Mouse (Mus musculus): ENCODE data around the gene Pmpca.
"Not testable (repeated sequence)": the region's sequence is repeated elsewhere in the genome, so short reads cannot be mapped to it uniquely, and the experiment has no call there.

Gene Pmpca

DNA sequence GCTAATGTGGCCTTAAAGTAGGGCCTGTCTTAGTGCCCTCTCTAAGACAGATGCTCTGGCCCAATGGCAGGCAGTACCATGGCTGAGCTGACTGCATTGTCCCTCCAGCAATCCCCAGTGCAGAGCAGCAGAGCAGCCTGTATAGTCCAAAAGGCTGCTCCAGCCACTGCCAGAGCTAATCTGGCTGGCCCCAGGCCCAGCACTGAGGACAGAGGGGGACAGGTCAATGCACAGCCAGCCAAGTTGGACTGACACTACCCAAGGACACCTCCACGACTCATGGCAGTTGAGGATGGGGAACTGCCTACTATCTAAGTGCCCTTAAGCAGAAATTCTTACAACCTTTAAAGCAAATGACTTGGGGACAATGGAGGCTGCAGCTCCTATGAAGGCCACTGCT lies 20.6 kb upstream of the Pmpca start:
- no peak for DNase-seq (ENCODE audit: low read depth)

DNA sequence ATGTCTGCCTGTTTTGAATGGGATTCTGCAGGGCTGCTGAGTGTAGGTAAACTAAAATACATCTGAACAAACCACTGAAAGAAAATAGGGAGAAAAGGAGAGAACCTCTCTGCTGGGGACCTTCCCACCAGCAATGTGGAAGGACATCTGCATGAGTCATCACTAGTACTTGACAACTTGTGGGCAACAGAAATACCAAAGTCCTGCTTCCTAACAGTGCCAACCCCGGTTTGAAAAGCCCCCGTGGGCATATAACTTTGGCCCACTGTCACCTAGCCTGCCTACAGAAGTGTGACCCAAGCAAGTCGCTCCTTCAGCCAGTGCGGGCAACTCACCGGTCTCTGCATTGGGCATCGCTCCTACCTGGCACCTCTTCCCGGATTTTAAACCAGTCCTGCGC lies 16.7 kb upstream of the Pmpca start:
- DNase-seq (ENCODE audit: low read depth), result no peak

DNA sequence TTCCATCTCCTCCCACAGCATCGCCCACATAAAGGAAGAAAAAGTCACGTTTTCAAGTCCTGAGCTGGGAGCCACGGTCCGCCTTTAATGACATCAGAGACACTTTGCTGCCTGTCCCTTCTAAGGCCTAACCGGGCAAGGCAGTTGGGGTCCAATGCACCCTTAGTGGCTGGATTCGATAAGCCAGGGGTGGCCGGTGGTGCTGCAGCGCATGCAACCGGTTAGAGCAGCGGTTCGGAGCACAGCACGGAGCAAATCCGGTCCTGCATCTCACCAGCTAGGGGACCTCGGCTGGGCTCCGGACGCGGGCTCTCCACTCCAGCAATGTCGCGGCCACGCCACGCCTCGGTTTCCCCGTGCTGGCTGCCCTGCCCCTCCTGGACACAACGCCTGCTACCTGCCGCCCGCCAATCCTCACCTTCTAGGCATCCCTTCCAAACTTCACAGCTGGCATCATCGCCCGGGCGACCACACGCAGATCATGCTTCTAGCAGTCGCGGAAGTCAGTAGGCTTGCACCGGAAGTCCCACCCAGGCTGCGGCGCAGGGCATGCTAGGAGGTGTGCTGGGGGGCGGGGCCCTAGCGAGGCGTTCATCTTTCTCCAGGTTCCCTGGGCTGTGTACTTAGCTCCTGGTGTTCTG lies 8.9 kb upstream of the Pmpca start, which contains the start of gene Snapc4:
Snapc4 (minus strand) TSS at position 523 of the 641 bp plus-strand sequence.
- DNase-seq (ENCODE audit: low read depth), result peak; percentile 79

DNA sequence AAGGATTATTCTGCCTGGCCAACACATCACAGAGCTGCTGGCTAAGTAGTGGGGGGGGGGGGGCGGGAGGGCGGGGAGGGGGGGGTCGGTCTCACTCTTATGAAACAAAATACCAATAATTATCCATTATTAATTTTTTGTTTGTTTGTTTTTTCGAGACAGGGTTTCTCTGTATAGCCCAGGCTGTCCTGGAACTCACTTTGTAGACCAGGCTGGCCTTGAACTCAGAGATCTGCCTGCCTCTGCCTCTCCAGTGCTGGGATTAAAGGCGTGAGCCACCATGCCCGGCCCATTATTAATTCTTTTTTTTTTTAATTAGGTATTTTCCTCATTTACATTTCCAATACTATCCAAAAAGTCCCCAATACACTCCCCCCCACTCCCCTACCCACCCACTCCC lies 8.3 kb upstream of the Pmpca start:
- not testable (repeated sequence) for DNase-seq (ENCODE audit: low read depth)

- DNase-seq (ENCODE audit: low read depth), result no peak
These were observed 1.4 kb upstream of the Pmpca start for GRCm38 (mm10) chr2:26387713-26388112.

GRCm38 (mm10) chr2:26388682-26389153 lies 421 bp upstream of the Pmpca start:
- DNase-seq (ENCODE audit: low read depth), result no peak

DNA sequence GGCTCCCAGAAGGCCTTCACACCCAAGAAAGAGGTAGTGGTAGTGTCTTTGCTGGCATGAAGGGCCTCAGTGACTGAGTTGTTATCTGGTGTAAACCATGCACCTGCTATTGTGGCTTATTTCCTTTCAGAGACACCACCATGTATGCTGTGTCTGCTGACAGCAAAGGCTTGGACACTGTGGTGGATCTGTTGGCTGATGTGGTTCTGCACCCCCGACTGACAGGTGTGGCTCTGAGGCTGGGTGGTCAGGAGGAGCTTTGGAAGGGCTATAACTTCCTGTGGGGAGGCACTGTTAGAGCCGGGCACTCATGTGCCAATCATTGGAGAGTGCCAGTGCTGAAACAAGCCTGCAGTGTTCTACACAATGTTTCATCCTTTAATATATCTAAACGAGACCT lies 1.8 kb downstream of the Pmpca start:
- DNase-seq (ENCODE audit: low read depth), result no peak

GRCm38 (mm10) chr2:26391617-26392016 lies 2.5 kb downstream of the Pmpca start:
- no peak for DNase-seq (ENCODE audit: low read depth)

- no peak for DNase-seq (ENCODE audit: low read depth)
These were observed 9.8 kb downstream of the Pmpca start for GRCm38 (mm10) chr2:26398978-26399377.

DNA sequence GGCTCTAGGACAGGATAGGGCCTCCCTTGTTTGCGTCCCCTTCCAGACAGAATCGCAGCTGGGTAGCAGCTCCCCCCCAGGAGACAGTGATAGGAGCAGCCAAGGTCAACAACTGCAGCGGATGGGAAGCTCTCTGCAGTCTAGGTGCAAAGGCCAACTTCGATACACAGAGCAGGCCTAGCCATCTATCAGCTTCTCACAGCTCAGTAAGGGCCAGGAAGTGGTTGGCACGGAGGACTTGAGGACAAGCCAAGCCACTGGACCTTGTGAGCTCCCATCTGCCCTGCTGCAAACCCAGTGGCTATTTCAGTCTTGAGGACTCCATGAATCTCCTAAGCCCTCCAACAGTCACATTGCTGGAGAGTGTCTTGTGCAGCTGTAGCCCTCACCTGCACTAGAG lies 10.5 kb downstream of the Pmpca start:
- DNase-seq (ENCODE audit: low read depth), result no peak

GRCm38 (mm10) chr2:26400296-26400695 lies 11.2 kb downstream of the Pmpca start:
- DNase-seq (ENCODE audit: low read depth), result no peak

GRCm38 (mm10) chr2:26401023-26401422 lies 11.9 kb downstream of the Pmpca start:
- no peak for DNase-seq (ENCODE audit: low read depth)

GRCm38 (mm10) chr2:26402265-26402664 lies 13.1 kb downstream of the Pmpca start:
- no peak for DNase-seq (ENCODE audit: low read depth)

DNA sequence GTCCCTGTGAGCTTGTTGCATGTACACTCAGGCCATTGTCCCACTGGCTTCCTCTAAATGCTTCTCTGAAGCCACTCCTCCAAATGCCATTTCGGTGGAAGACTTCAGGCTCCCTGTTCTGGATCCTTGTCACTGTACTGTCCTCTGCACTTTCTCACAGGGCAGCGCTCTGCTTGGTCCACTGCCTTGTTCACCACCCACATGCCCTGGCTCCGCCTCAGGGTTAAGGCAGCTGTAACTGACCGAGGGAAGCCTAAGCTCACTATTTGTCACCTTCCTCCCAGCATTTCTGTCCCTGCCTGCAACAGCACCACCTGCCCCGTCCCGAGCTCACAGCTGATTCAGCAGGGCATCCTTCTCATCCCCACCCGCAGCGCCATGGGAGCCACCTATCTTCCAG lies 14.2 kb downstream of the Pmpca start:
- no peak for DNase-seq (ENCODE audit: low read depth)

- DNase-seq (ENCODE audit: low read depth), result peak; percentile 92
These were observed 19.6 kb downstream of the Pmpca start, which contains the start of gene Inpp5e for GRCm38 (mm10) chr2:26408515-26409356. Gene Inpp5e (minus strand): TSS chr2:26409203.

- DNase-seq (ENCODE audit: low read depth), result no peak
These were observed 20.2 kb downstream of the Pmpca start for GRCm38 (mm10) chr2:26409362-26409761.

DNA sequence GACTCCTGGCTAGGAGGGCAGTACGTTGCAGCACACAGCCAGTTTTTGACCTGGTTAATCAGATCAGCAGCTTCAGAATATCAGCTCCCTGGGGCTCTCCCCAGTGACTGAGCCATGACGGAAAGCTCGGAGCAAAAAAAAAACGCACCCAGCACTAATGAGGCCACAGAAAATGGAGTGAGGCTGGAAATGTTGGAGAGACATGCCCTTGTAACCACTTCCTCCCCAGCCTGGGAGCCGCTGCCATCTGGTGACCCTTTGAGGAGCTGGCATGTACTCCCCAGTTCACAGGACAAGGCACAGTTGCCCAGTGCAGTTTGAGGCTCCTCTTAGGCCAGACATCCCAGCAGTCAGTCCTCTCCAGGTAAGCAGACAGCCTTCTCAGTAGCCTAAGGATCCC lies 21.0 kb downstream of the Pmpca start:
- DNase-seq (ENCODE audit: low read depth), result no peak

GRCm38 (mm10) chr2:26410931-26411411 lies 21.8 kb downstream of the Pmpca start:
- DNase-seq (ENCODE audit: low read depth), result no peak

DNA sequence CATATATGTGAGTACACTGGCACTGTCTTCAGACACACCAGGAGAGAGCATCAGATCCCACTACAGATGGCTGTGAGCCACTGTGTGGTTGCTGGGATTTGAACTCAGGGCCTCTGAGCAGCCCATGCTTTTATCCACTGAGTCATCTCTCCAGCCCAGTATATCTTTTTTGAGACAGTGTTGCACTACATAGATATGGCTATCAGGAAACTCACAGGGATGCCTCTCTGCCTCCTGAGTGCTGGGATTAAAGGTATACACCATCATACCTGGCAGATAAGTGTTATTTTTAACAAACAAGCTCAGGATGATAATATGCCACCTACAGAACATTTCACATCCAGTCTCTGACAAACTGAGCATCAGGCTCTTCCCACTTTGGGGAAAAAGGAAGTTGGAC lies 27.9 kb downstream of the Pmpca start:
- no peak for DNase-seq (ENCODE audit: low read depth)

GRCm38 (mm10) chr2:26418120-26418519 lies 29.0 kb downstream of the Pmpca start:
- DNase-seq (ENCODE audit: low read depth), result no peak

DNA sequence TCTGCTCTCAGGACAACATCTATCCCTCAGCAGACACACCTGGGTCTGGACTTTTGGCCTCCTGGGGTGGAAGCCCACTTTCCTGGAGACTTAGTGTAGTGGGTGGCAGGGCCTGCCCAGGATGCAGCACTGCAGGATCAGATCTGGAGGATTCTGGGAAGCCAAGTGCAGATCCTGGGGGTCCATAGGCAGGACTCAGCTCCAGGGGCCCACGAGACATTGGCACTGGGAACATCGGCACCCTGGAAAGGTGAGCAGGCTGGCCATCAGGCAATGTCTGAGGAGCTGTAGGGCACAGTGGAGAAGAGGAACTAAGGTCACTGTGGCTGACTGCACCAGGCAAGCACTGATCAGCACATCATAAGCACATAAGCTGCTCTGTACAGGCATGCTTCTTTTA lies 32.8 kb downstream of the Pmpca start:
- DNase-seq (ENCODE audit: low read depth), result no peak

- DNase-seq (ENCODE audit: low read depth), result no peak
These were observed 33.9 kb downstream of the Pmpca start for GRCm38 (mm10) chr2:26423086-26423485.

DNA sequence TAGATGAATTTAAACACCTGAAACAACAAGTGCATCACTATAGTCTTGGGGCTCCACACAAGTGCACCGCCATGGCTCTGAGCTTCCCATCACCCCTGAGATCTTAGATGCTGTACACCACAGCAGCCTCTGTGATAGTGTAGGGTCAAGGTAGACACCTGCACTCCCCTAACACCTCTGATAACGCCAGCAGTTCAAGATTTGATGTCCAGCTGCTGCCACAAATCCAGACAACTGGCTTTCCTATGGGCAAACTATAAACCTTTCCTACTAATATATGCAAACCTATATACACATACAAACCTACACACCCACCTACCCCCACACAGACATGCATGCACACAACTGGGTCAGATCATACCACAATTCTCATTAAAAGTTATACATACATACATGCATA lies 35.4 kb downstream of the Pmpca start:
- no peak for DNase-seq (ENCODE audit: low read depth)

Data from c-Kit-positive CD71-positive TER-119-negative erythroid progenitor cells, embryonic 14.5 days (primary cell).